Mouse (Mus musculus) cerebellum, adult 11-12 months (tissue): Measurements from ENCODE around the gene Shc1.

ENCODE experiments used
- DNase-seq: peaks from one replicate; pipeline ENCODE4 v3.0.0; 2022

Gene Shc1

DNA sequence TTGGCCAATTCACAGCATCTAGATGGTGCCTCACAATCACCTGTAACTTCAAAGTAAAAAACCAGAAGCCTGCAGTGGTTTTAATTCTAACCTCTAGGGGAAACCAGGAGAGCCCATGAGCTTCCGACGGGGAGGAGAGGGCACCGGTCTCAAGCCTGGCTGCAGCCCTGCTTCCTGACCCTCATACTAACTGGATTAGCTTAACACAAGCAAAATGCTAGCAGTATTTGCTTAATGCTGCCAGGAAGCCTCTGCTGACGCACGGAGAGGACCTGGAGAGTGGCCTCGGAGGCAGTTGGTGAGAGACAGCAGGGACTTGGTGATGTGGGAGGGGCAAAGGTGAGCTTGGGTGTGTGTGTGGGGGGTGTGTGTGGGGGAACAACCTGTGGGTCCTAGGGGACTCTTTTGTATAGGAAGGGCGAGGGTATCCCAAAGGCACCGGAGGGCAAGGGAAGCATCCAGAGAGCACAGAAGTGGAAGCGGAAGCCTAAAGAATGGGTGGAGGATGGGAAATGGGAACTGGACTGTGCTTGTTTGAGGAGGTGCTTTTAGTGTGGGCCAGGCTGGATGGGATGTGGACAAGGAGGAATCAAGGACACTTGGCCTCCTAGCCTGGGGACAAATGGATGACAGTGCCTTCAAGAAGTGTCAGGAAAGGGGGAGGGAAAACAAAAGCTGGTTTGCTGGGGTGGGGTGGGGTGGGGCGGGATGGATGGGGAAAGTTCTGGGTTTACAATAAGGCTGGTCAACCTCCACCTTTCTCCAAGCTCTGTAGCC lies 36.3 kb downstream of the Shc1 start, which contains the start of gene Pmvk:
Pmvk (plus strand) TSS at position 141 of the 777 bp plus-strand sequence.
- no peak for DNase-seq

DNA sequence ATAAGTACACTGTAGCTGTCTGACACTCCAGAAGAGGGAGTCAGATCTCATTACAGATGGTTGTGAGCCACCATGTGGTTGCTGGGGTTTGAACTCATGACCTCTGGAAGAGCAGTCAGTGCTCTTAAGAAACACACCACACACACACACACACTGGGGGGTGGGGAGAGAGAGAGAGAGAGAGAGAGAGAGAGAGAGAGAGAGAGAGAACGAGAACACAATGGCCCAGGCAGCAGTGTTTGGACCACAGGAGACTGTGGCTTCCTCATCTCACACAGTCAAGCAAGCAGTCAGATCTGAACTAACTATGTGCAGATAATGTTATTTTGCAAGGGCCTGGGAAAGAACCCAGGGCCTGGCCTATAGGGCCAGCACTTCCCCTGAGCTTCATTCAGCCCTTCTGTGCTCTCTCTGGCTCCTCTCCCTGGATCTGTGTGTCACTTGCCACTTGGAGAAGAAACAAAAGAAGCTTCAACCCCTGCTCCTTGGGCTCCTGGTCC lies 37.6 kb downstream of the Shc1 start:
- DNase-seq: no peak

DNA sequence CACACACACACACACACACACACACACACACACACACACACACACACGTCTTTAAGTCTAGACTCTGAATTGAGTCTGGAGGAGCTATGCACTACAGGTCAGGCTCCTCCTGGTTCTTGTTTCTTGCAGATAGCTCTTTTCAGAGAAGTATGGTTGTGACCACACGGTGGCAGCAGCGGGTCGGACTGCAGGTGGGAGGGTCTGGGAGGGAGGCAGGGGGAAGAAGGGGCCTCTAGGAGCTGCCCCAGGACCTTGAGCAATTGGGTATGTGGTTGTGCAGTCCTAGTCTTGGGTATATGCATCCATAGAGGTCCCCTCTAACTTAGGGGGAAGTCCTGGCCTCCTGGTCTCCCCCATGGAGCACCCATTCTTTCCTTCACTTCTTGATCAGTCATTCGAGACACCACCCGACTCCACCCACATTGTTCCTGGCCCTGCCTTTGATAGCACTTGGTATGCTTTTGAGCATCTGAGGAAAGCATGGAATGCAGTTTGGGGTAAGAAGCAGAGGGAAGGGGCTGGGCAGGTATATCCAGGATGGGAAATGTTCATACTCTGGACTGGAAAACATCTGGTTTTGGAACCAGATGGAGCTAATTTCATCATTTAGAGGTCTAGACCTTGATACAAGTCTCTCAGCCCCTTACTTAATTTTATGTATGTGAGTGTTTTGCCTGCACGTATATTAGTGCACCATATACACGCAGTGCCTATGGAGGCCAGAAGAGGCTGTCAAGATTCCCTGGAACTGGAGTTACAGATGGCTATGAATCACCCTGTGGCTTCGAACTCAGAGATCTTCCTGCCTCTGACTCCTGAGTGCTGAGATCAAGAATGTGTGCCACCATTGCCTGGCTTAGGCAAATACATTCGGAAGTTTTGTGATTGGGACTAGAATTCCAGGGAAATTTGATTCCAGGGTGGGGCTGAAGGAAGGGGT lies 38.8 kb downstream of the Shc1 start:
- peak; percentile 37 for DNase-seq

DNA sequence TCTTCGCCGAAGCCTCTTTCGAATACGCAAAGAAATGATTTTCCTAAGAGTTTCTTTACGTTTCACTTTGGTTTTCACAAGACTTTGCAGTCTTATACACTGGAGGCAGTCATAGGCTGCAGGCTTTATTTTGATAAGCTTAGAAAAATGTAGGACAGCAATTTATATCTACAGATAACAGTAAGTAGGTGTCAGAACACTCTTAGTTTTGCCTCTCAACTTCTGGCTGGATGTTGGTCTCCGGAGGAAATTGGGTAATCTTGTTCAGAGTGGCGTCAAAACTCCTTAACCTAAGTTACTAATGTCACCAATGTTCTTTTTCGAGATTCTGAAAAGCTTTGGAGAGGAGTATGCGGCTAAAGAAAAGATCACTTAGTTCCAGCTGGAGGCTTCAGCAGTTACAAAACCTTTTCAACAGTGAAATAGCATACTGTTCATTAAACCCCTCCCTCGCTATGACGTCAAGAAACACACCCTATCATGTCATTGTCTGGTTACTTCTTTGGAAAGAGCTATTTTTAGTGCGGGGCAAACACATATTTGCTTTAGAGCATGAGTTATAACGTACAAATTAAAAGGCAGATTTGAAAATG lies 40.2 kb downstream of the Shc1 start:
- peak; percentile 27 for DNase-seq

DNA sequence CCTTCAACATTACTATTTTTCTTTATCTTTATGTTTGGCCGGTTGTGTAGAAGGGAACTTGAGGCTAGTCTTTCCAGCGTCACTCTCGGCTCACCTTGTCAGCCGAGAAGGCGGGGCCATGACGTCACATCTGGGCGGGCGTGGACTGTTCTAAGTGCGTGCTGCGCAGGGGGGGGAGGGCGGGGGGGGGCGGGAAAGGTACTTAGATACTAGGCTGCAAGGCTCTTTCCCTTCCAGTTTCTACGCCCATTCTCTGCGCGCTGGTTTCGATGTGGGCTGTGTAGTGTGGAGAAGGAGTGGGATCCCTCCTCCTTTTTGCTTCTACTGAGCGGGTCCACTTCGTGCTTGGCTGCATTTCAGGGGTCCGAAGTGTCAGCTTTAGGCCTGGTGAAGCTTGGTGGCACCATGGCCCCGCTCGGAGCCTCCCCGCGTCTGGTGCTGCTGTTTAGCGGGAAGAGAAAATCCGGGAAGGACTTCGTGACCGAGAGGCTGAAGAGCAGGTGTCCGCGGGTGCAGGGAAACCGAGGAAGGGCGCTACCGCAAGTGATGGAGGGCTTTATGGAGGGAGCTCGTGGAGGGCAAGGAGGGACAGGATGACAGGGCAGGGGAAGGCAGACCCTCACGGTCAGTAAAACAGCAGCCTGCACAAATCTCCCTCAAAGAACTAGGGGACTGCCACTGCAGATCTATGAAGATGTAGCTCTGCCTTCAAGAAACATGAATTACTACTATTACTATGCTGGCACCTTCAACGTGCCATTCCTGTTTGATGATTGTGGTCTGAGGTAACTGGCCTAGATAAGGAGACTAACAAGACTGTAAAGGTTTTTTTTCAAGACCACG lies 40.9 kb downstream of the Shc1 start:
- peak; percentile 85 for DNase-seq

DNA sequence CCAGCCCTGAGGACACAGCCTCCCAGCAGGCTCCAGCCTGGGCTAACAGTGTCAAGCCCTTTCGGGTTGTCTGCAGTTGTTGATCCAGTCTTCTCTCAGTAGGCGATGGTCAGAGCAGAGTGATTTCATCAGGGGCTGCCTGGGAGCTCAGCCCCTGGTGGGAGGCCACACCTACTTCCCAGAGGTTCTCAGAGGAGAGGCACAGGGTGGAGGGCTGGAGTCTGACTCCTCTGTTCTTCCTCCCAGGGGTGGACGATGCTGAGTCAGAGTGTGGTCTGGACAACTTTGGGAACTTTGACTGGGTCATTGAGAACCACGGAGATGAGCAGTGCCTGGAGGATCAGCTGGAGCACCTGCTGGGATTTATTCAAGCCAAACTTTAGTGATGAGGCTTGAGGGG lies 50.0 kb downstream of the Shc1 start:
- DNase-seq: no peak

DNA sequence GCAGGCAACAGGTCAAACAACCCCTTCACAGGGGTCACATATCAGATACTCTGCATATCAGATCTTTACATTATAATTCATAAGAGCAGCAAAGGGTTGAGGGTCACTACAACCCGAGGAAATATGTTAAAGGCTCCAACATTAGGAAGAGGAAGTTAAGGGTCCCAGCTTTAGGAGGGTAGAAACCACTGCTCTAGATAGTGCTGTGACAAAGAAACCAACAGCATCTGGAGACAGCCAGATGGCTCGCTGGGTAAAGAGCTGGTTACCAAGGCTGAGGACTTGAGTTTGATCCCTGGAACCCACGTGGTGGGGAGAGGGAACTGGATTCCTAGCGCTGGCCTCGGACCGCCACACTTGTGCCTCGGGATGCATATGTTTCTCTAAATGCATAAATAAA lies 54.0 kb downstream of the Shc1 start:
- DNase-seq: no peak

DNA sequence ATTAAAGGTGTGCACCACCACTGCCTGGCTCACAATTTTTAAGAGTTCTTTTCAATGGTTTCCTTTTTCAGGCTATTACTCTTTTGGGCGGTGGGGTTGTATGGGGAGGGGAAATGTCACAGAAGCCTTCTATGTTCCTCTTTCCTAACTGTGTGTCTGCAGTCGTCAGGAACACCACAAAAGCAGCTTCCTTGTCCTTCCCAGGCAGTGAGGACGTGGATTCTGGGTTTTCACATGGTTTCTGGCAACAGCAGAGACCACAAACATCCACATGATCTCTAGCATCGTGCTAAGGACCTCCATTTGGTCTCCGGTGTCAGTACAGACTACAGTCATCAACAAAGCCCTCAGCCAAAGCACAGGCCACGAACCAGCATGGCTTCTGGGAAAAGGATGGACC lies 55.6 kb downstream of the Shc1 start:
- DNase-seq: no peak

DNA sequence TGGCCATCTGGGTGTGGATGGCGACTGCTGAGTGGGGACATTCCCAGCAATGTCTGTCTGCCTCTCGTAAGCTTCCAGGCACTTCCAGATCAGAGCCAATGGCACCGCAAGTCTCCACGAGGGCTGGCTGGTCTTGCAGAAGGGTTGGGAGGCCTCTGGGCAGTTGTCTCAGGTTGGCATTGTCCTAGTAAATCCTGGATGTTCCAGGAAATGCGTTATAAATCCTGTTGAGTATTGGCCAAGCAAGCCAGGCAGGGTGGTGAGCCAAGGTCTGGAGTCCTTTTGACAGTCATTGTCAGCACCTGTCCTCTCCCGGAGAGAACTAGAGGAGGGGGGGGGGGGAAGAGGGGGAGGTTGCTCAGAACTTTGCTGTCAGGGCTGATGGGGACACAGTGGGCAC lies 60.8 kb downstream of the Shc1 start:
- no peak for DNase-seq
